Mouse (Mus musculus) hindbrain, postnatal 0 days (tissue): ENCODE results near the gene Olfr535. TPM values are rescaled to one million over a fixed set of nuclear protein-coding genes. Genes with fewer than 3 reads are reported as not detected.
"Not testable (repeated sequence)": the region's sequence is repeated elsewhere in the genome, so short reads cannot be mapped to it uniquely, and the experiment has no call there.

ENCODE experiments used
- ATAC-seq: fragments of 200-750 bp; cut with Nextera tagmentation; 2 replicates; pipeline ENCODE4 v1.8.0; 2017; ENCODE audit warnings: mild to moderate bottlenecking, moderate TSS enrichment, moderate library complexity
- DNase-seq: peaks from one replicate; pipeline ENCODE4 v3.0.0-alpha.2; 2015; ENCODE audit warnings: low spot score
- H3K27ac ChIP-seq: fragments of 300-500 bp; sonication (generic); 2 replicates; pipeline ENCODE4 v1.5.1; 2014; ENCODE audit warnings: mild to moderate bottlenecking
- H3K27me3 ChIP-seq: fragments of 300-500 bp; sonication (generic); 2 replicates; pipeline ENCODE4 v1.6.1; 2014; ENCODE audit warnings: low read length, mixed read lengths; ENCODE audit not compliant: insufficient read depth
- H3K36me3 ChIP-seq: fragments of 300-500 bp; sonication (generic); 2 replicates; pipeline ENCODE4 v1.6.1; 2014; ENCODE audit warnings: low read length, mixed read lengths; ENCODE audit not compliant: insufficient read depth
- H3K4me1 ChIP-seq: fragments of 300-500 bp; sonication (generic); 2 replicates; pipeline ENCODE4 v1.6.1; 2014; ENCODE audit warnings: antibody characterized with exemption, low read length, mixed read lengths; ENCODE audit not compliant: insufficient read depth
- H3K4me2 ChIP-seq: fragments of 300-500 bp; sonication (generic); 2 replicates; pipeline ENCODE4 v1.6.1; 2014; ENCODE audit warnings: low read depth, mild to moderate bottlenecking, low read length, moderate library complexity, mixed read lengths
- H3K4me3 ChIP-seq: fragments of 300-500 bp; sonication (generic); 2 replicates; pipeline ENCODE4 v1.5.1; 2014; ENCODE audit warnings: low read length
- H3K9ac ChIP-seq: fragments of 300-500 bp; sonication (generic); replicated peaks from 2 replicates; pipeline ENCODE4 v1.6.1; 2014; ENCODE audit warnings: mild to moderate bottlenecking, low read length, moderate library complexity, mixed read lengths
- H3K9me3 ChIP-seq: fragments of 300-500 bp; sonication (generic); 2 replicates; pipeline ENCODE4 v1.6.1; 2016; ENCODE audit warnings: low read length, mixed read lengths
- CTCF ChIP-seq: IDR thresholded peaks from 2 replicates; pipeline ENCODE4 v1.5.1; 2016; ENCODE audit warnings: antibody characterized with exemption, control low read depth, low read depth
- WGBS: fragments of 180-500 bp; shearing (Covaris S2); extraction: QIAGEN DNeasy Blood & Tissue Kit; methylation state at CpG from one replicate; pipeline ENCODE4 v1.1.7; 2014; 5-methylcytosine and 5-hydroxymethylcytosine counted together
- polyA plus RNA-seq: library from polyadenylated mRNA; unstranded; fragments of >200 nt; fragmentation: Nextera tagmentation; extraction: Ambion mirVana; gene quantifications from 2 replicates; pipeline ENCODE4 v1.2.1, GENCODE M21; 2015
- total RNA-seq: library from RNA; depleted of rRNA; stranded (reverse); fragments of >200 nt; gene quantifications from 2 replicates; pipeline ENCODE4 v1.2.3, GENCODE M21; 2014; rRNA removed

Olfr535 gene
- total RNA-seq (not detected in 2 replicates), polyA plus RNA-seq (not detected in 2 replicates)

- TF ChIP-seq CTCF = no peak
- WGBS = 82% methylated on average over 1 of the region's 1 CpGs
- no peak within 1 kb of the TSS for H3K4me3 ChIP-seq
- H3K9ac ChIP-seq = no peak within 1 kb of the TSS
- H3K4me1 ChIP-seq = no peaks in the 10 kb centered on the region
- H3K4me2 ChIP-seq = no peak within 1 kb of the TSS
- H3K36me3 ChIP-seq = no peaks in the 10 kb centered on the region
- no peak for ATAC-seq
- H3K9me3 ChIP-seq = no peaks in the 10 kb centered on the region
- no peak for DNase-seq
- no peaks in the 10 kb centered on the region for H3K27me3 ChIP-seq
- H3K27ac ChIP-seq = no peak within 1 kb of the TSS
These were observed at the start of gene Olfr535 for GRCm38 (mm10) chr7:140483916-140484315. Olfr535 (plus strand) TSS chr7:140484216.

- Histone ChIP-seq H3K27me3 (no peaks in the 10 kb centered on the region), H3K4me3 (no peak overlapping the region), H3K4me2 (no peak overlapping the region), H3K4me1 (no peaks in the 10 kb centered on the region), H3K36me3 (no peaks in the 10 kb centered on the region), H3K27ac (no peak overlapping the region), H3K9me3 (no peaks in the 10 kb centered on the region), H3K9ac (no peak overlapping the region)
- DNase-seq (no peak), ATAC-seq (no peak)
- TF ChIP-seq CTCF = no peak
- WGBS = 78% methylated on average over 1 of the region's 1 CpGs
These were observed 40.9 kb upstream of the Olfr535 start for GRCm38 (mm10) chr7:140443141-140443540.

DNA sequence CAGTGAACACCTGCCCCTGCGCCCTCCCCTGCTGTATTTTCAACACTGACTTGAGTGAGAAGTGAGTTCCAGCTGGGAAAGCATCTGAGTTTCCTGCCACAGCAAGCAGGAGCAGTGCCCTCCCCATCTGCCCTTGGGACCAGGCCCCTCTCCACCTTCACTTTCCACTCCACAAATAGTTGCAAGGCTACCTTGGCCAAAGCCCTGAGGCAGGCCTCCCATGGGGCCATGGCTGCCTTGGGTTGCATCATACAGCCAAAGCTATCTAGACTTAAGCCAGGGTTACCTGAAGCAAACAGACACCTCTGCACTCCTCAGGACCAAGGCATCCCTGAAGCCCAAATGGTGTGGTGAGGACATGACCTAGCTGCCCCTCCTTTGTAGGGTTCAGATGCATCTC is 20.9 kb upstream of the Olfr535 start, which contains the start of gene Olfr533:
Gene Olfr533, plus strand, starts transcription at position 301 of the 400 bp plus-strand sequence.
- not testable (repeated sequence) for DNase-seq, H3K4me1 ChIP-seq, H3K9me3 ChIP-seq, H3K4me3 ChIP-seq, H3K27me3 ChIP-seq, H3K27ac ChIP-seq, ATAC-seq, H3K9ac ChIP-seq, H3K36me3 ChIP-seq, H3K4me2 ChIP-seq
- WGBS = 75% methylated on average over 1 of the region's 1 CpGs

- ATAC-seq = no peak
- 92% methylated on average over 1 of the region's 1 CpGs for WGBS
- no peaks in the 10 kb centered on the region for H3K36me3 ChIP-seq
- no peak for DNase-seq
- no peak overlapping the region for H3K4me3 ChIP-seq
- H3K4me2 ChIP-seq = no peak overlapping the region
- H3K4me1 ChIP-seq = no peaks in the 10 kb centered on the region
- H3K9me3 ChIP-seq = no peaks in the 10 kb centered on the region
- H3K9ac ChIP-seq = no peak overlapping the region
- no peak overlapping the region for H3K27ac ChIP-seq
- TF ChIP-seq CTCF = no peak
- H3K27me3 ChIP-seq = no peaks in the 10 kb centered on the region
These were observed 6.1 kb upstream of the Olfr535 start for GRCm38 (mm10) chr7:140477886-140478285.

DNA sequence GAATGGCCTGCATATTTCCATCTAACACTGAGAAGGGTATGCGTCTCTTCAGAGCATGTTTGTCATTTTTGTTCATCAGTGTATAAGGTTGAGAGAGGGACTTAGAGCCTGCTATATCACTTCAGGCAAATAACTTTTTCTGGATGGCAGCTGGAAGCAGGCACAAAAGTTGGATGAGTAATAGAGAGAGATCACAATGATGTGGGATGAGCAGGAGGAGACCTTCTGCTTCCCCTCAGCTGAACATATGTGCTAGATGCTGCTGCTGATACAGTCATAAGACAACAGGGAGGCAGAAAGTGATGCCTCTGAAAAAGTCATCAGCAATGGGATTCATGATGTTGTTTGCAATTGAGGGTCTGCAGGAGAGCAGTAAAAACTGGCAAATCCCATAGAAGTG is 5.3 kb upstream of the Olfr535 start:
- Histone ChIP-seq H3K27me3 (no peaks in the 10 kb centered on the region), H3K36me3 (no peaks in the 10 kb centered on the region), H3K27ac (no peak overlapping the region), H3K9ac (no peak overlapping the region), H3K4me3 (no peak overlapping the region), H3K4me1 (no peaks in the 10 kb centered on the region), H3K9me3 (no peaks in the 10 kb centered on the region), H3K4me2 (no peak overlapping the region)
- no peak for TF ChIP-seq CTCF
- no peak for DNase-seq
- ATAC-seq = no peak
- 98% methylated on average over 1 of the region's 1 CpGs for WGBS

- TF ChIP-seq CTCF = no peak
- Histone ChIP-seq H3K4me2 (no peak overlapping the region), H3K4me1 (no peaks in the 10 kb centered on the region), H3K36me3 (no peaks in the 10 kb centered on the region), H3K27ac (no peak overlapping the region), H3K27me3 (no peaks in the 10 kb centered on the region), H3K9me3 (no peaks in the 10 kb centered on the region), H3K4me3 (no peak overlapping the region), H3K9ac (no peak overlapping the region)
- whole genome bisulfite sequencing = 89% methylated on average over 1 of the region's 1 CpGs
- DNase-seq (no peak), ATAC-seq (no peak)
These were observed 5.0 kb downstream of the Olfr535 start for GRCm38 (mm10) chr7:140488981-140489380.

- H3K4me2 ChIP-seq = no peak overlapping the region
- H3K27ac ChIP-seq = no peak overlapping the region
- ATAC-seq = no peak
- WGBS = 46% methylated on average over 2 of the region's 2 CpGs
- no peaks in the 10 kb centered on the region for H3K36me3 ChIP-seq
- no peak overlapping the region for H3K9ac ChIP-seq
- no peak for DNase-seq
- H3K27me3 ChIP-seq = no peaks in the 10 kb centered on the region
- H3K9me3 ChIP-seq = no peaks in the 10 kb centered on the region
- no peak for TF ChIP-seq CTCF
- no peak overlapping the region for H3K4me3 ChIP-seq
- no peaks in the 10 kb centered on the region for H3K4me1 ChIP-seq
These were observed 10.2 kb downstream of the Olfr535 start for GRCm38 (mm10) chr7:140494231-140494630.
